Mouse (Mus musculus): Measurements from ENCODE around the gene Pawr. TPM values are rescaled to one million over a fixed set of nuclear protein-coding genes. Genes with fewer than 3 reads are reported as not detected.

The Pawr gene
- total RNA-seq, 1 experiment, result 36.4 TPM

- in situ Hi-C loops (cut with MboI; ENCODE audit: low sequenced_read_pairs in 2 of 2, unreplicated experiment in 2 of 2), result no loop called here
- Histone ChIP-seq H3K9ac (ENCODE audit: insufficient read depth, low read depth, low read length, poor library complexity, severe bottlenecking) (no peak overlapping the region), H3K36me3 (ENCODE audit: control insufficient read depth, insufficient read depth, low read length, poor library complexity, severe bottlenecking) (peaks cover 12% of the 10 kb centered on the region; the same call in 1 of the 2 replicates), H3K27ac (ENCODE audit: insufficient read depth, low read depth, low read length, poor library complexity, severe bottlenecking) (no peak overlapping the region), H3K9me3 (ENCODE audit: control insufficient read depth, insufficient read depth, low read depth, low read length) (no peaks in the 10 kb centered on the region), H3K4me3 (ENCODE audit: insufficient read depth in 1 of 2, low read depth in 1 of 2, low read length in 2 of 2, poor library complexity in 1 of 2, severe bottlenecking in 1 of 2) (no peak overlapping the region), H3K4me1 (ENCODE audit: control insufficient read depth in 2 of 2, insufficient read depth in 2 of 2, low read length in 2 of 2, poor library complexity in 1 of 2) (no peaks in the 10 kb centered on the region)
- no peak for TF ChIP-seq ZC3H11A (IDR thresholded peaks at IDR 0.05; ENCODE audit: borderline replicate concordance, low read depth, low read length)
- TF ChIP-seq ZNF384 (IDR thresholded peaks at IDR 0.05; ENCODE audit: low read depth, low read length), result no peak
- TF ChIP-seq MAFK (IDR thresholded peaks at IDR 0.05; ENCODE audit: insufficient read depth, low read depth, low read length), result peak; percentile 96
- no peak for TF ChIP-seq CHD2 (IDR thresholded peaks at IDR 0.05; ENCODE audit: low read depth, low read length)
- TF ChIP-seq HCFC1 (IDR thresholded peaks at IDR 0.05; ENCODE audit: borderline replicate concordance, insufficient read depth, low read length), result no peak
- no peak for DNase-seq (ENCODE audit: low read depth, low spot score)
Observed at GRCm38 (mm10) chr10:108377369-108377768, 45.4 kb downstream of the Pawr start.

GRCm38 (mm10) chr10:108378062-108378461 lies 46.1 kb downstream of the Pawr start:
- no peaks in the 10 kb centered on the region for H3K4me1 ChIP-seq (ENCODE audit: control insufficient read depth in 2 of 2, insufficient read depth in 2 of 2, low read length in 2 of 2, poor library complexity in 1 of 2)
- no peaks in the 10 kb centered on the region for H3K9me3 ChIP-seq (ENCODE audit: control insufficient read depth, insufficient read depth, low read depth, low read length)
- no peak overlapping the region for H3K9ac ChIP-seq (ENCODE audit: insufficient read depth, low read depth, low read length, poor library complexity, severe bottlenecking)
- H3K36me3 ChIP-seq (ENCODE audit: control insufficient read depth, insufficient read depth, low read length, poor library complexity, severe bottlenecking), result peaks cover 18% of the 10 kb centered on the region; the same call in 1 of the 2 replicates
- DNase-seq (ENCODE audit: low read depth, low spot score), result no peak
- in situ Hi-C loops (cut with MboI; ENCODE audit: low sequenced_read_pairs in 2 of 2, unreplicated experiment in 2 of 2), result no loop called here
- no peak overlapping the region for H3K27ac ChIP-seq (ENCODE audit: insufficient read depth, low read depth, low read length, poor library complexity, severe bottlenecking)
- no peak overlapping the region for H3K4me3 ChIP-seq (ENCODE audit: insufficient read depth in 1 of 2, low read depth in 1 of 2, low read length in 2 of 2, poor library complexity in 1 of 2, severe bottlenecking in 1 of 2)
- TF ChIP-seq CHD2 (IDR thresholded peaks at IDR 0.05; ENCODE audit: low read depth, low read length) (no peak), MAFK (IDR thresholded peaks at IDR 0.05; ENCODE audit: insufficient read depth, low read depth, low read length) (no peak), ZNF384 (IDR thresholded peaks at IDR 0.05; ENCODE audit: low read depth, low read length) (no peak), ZC3H11A (IDR thresholded peaks at IDR 0.05; ENCODE audit: borderline replicate concordance, low read depth, low read length) (no peak), HCFC1 (IDR thresholded peaks at IDR 0.05; ENCODE audit: borderline replicate concordance, insufficient read depth, low read length) (no peak)

- H3K27ac ChIP-seq (ENCODE audit: insufficient read depth, low read depth, low read length, poor library complexity, severe bottlenecking), result no peak overlapping the region
- H3K36me3 ChIP-seq (ENCODE audit: control insufficient read depth, insufficient read depth, low read length, poor library complexity, severe bottlenecking), result peaks cover 19% of the 10 kb centered on the region; the same call in 1 of the 2 replicates
- no peaks in the 10 kb centered on the region for H3K9me3 ChIP-seq (ENCODE audit: control insufficient read depth, insufficient read depth, low read depth, low read length)
- H3K4me3 ChIP-seq (ENCODE audit: insufficient read depth in 1 of 2, low read depth in 1 of 2, low read length in 2 of 2, poor library complexity in 1 of 2, severe bottlenecking in 1 of 2), result no peak overlapping the region
- no peaks in the 10 kb centered on the region for H3K4me1 ChIP-seq (ENCODE audit: control insufficient read depth in 2 of 2, insufficient read depth in 2 of 2, low read length in 2 of 2, poor library complexity in 1 of 2)
- no peak overlapping the region for H3K9ac ChIP-seq (ENCODE audit: insufficient read depth, low read depth, low read length, poor library complexity, severe bottlenecking)
- TF ChIP-seq ZC3H11A (IDR thresholded peaks at IDR 0.05; ENCODE audit: borderline replicate concordance, low read depth, low read length), result no peak
- no peak for TF ChIP-seq CHD2 (IDR thresholded peaks at IDR 0.05; ENCODE audit: low read depth, low read length)
- no peak for TF ChIP-seq ZNF384 (IDR thresholded peaks at IDR 0.05; ENCODE audit: low read depth, low read length)
- TF ChIP-seq HCFC1 (IDR thresholded peaks at IDR 0.05; ENCODE audit: borderline replicate concordance, insufficient read depth, low read length), result no peak
- TF ChIP-seq MAFK (IDR thresholded peaks at IDR 0.05; ENCODE audit: insufficient read depth, low read depth, low read length), result no peak
- in situ Hi-C loops (cut with MboI; ENCODE audit: low sequenced_read_pairs in 2 of 2, unreplicated experiment in 2 of 2), result no loop called here
- no peak for DNase-seq (ENCODE audit: low read depth, low spot score)
Observed at GRCm38 (mm10) chr10:108378479-108378878, 46.6 kb downstream of the Pawr start.

- no peak overlapping the region for H3K27ac ChIP-seq (ENCODE audit: insufficient read depth, low read depth, low read length, poor library complexity, severe bottlenecking)
- no peaks in the 10 kb centered on the region for H3K4me1 ChIP-seq (ENCODE audit: control insufficient read depth in 2 of 2, insufficient read depth in 2 of 2, low read length in 2 of 2, poor library complexity in 1 of 2)
- no peak for DNase-seq (ENCODE audit: low read depth, low spot score)
- in situ Hi-C loops (cut with MboI; ENCODE audit: low sequenced_read_pairs in 2 of 2, unreplicated experiment in 2 of 2), result no loop called here
- no peak overlapping the region for H3K9ac ChIP-seq (ENCODE audit: insufficient read depth, low read depth, low read length, poor library complexity, severe bottlenecking)
- TF ChIP-seq ZC3H11A (IDR thresholded peaks at IDR 0.05; ENCODE audit: borderline replicate concordance, low read depth, low read length), result no peak
- no peak for TF ChIP-seq ZNF384 (IDR thresholded peaks at IDR 0.05; ENCODE audit: low read depth, low read length)
- TF ChIP-seq CHD2 (IDR thresholded peaks at IDR 0.05; ENCODE audit: low read depth, low read length), result no peak
- no peak for TF ChIP-seq HCFC1 (IDR thresholded peaks at IDR 0.05; ENCODE audit: borderline replicate concordance, insufficient read depth, low read length)
- no peak for TF ChIP-seq MAFK (IDR thresholded peaks at IDR 0.05; ENCODE audit: insufficient read depth, low read depth, low read length)
- H3K4me3 ChIP-seq (ENCODE audit: insufficient read depth in 1 of 2, low read depth in 1 of 2, low read length in 2 of 2, poor library complexity in 1 of 2, severe bottlenecking in 1 of 2), result no peak overlapping the region
- peaks cover 25% of the 10 kb centered on the region; the same call in 1 of the 2 replicates for H3K36me3 ChIP-seq (ENCODE audit: control insufficient read depth, insufficient read depth, low read length, poor library complexity, severe bottlenecking)
- no peaks in the 10 kb centered on the region for H3K9me3 ChIP-seq (ENCODE audit: control insufficient read depth, insufficient read depth, low read depth, low read length)
Observed at GRCm38 (mm10) chr10:108380715-108381114, 48.8 kb downstream of the Pawr start.
